Mouse (Mus musculus): ENCODE results near the gene Olfr605. TPM values are rescaled to one million over a fixed set of nuclear protein-coding genes. Genes with fewer than 3 reads are reported as not detected.
"Not testable (repeated sequence)": the region's sequence is repeated elsewhere in the genome, so short reads cannot be mapped to it uniquely, and the experiment has no call there.

Gene Olfr605
- not detected in 2 replicates for polyA plus RNA-seq (2015; fragmentation: Nextera tagmentation; extraction: Ambion mirVana)

DNA sequence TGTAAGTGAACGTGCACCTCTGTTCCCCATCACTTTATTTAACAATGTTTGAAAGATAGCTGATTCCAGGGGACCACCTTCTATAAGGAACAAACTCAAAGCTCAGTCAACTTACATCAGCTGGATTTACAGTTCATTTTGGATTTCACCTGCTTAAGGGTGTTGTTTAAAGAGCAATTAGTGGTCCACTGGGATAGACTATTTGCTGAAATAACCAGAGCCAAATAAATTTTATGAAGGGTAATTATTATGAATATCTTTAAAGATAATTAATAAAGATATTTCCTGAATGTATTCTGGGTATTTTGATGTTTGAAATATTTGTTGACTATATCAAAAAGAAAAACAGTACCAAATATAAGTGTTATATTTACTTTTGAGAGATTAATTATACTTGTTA is at the start of gene Olfr605:
Olfr605 (minus strand) TSS at position 101 of the 400 bp plus-strand sequence.
- Histone ChIP-seq H3K27me3 (ENCODE audit: insufficient read depth, low read length) (no peaks in the 10 kb centered on the region), H3K4me3 (ENCODE audit: low read depth, low read length) (no peak within 1 kb of the TSS), H3K4me1 (ENCODE audit: insufficient read depth) (no peaks in the 10 kb centered on the region), H3K4me2 (ENCODE audit: low read depth, low read length) (no peak within 1 kb of the TSS), H3K9ac (replicated peaks) (no peak within 1 kb of the TSS), H3K27ac (ENCODE audit: low read depth) (no peak within 1 kb of the TSS), H3K36me3 (replicated peaks; ENCODE audit: insufficient read depth, low read length) (no peaks in the 10 kb centered on the region), H3K9me3 (ENCODE audit: low read length) (no peaks in the 10 kb centered on the region)
- no peak for TF ChIP-seq CTCF (IDR thresholded peaks at IDR 0.05; ENCODE audit: low read depth)
- TF ChIP-seq EP300 (IDR thresholded peaks at IDR 0.05; ENCODE audit: low read depth): no peak
- ATAC-seq (no peak), DNase-seq (no peak)
- WGBS (ENCODE audit: insufficient replicate concordance): 69% methylated on average over 1 of the region's 1 CpGs

DNA sequence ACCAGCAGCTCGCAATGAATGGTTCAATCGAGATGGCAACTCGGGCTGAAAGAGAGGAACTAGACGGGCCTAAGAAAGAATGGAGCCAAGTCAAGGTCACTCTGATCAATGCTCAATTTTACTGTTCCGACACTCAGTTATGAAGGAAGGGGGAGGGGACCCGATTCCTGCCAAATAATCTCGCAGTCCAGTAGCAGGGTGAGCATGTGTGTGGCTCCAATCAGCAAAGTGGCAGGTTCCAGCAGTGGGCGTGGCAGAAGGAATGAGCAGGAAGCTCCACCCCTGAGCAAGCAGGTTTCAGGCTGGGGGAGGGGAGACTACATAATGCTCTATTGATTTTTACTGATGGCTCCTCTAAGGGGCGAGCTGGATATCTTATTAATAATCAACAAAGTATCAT is 31.9 kb upstream of the Olfr605 start:
- not testable (repeated sequence) for H3K9me3 ChIP-seq (ENCODE audit: low read length)

DNA sequence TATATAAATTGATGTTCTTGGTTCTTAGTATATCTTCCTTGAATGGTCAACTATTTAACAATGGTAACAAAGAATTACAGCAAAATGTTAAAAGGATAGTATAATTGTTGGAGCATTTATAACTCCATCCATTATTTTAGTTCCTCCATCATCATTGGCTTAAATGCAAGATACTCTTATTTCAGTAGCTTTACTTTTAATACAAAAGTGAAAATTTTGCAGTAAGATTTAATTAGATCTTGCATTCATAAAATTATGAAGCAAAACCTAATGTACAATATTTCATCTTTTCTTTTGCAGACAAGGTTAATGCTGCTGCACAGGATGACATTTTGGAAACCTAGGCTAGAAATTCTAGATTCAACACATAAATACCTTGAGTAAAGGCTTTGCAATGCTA is 24.3 kb upstream of the Olfr605 start, which contains the start of gene Olfr608:
Olfr608 (plus strand) TSS at position 301 of the 400 bp plus-strand sequence.
- ATAC-seq (no peak), DNase-seq (no peak)
- Histone ChIP-seq H3K36me3 (replicated peaks; ENCODE audit: insufficient read depth, low read length) (no peaks in the 10 kb centered on the region), H3K9me3 (ENCODE audit: low read length) (no peaks in the 10 kb centered on the region), H3K4me3 (ENCODE audit: low read depth, low read length) (no peak within 1 kb of the TSS), H3K4me2 (ENCODE audit: low read depth, low read length) (no peak within 1 kb of the TSS), H3K27me3 (ENCODE audit: insufficient read depth, low read length) (no peaks in the 10 kb centered on the region), H3K9ac (replicated peaks) (no peak within 1 kb of the TSS), H3K4me1 (ENCODE audit: insufficient read depth) (no peaks in the 10 kb centered on the region), H3K27ac (ENCODE audit: low read depth) (no peak within 1 kb of the TSS)
- TF ChIP-seq EP300 (IDR thresholded peaks at IDR 0.05; ENCODE audit: low read depth) (no peak), CTCF (IDR thresholded peaks at IDR 0.05; ENCODE audit: low read depth) (no peak)

More for the DNA sequence above, 31.9 kb upstream of the Olfr605 start:
- H3K4me3 ChIP-seq (ENCODE audit: low read depth, low read length); H3K4me2 ChIP-seq (ENCODE audit: low read depth, low read length); H3K9ac ChIP-seq (replicated peaks); H3K36me3 ChIP-seq (replicated peaks; ENCODE audit: insufficient read depth, low read length); DNase-seq; H3K27ac ChIP-seq (ENCODE audit: low read depth); H3K4me1 ChIP-seq (ENCODE audit: insufficient read depth); ATAC-seq; H3K27me3 ChIP-seq (ENCODE audit: insufficient read depth, low read length): not testable (repeated sequence)
- WGBS (ENCODE audit: insufficient replicate concordance): 80% methylated on average over 9 of the region's 9 CpGs

DNA sequence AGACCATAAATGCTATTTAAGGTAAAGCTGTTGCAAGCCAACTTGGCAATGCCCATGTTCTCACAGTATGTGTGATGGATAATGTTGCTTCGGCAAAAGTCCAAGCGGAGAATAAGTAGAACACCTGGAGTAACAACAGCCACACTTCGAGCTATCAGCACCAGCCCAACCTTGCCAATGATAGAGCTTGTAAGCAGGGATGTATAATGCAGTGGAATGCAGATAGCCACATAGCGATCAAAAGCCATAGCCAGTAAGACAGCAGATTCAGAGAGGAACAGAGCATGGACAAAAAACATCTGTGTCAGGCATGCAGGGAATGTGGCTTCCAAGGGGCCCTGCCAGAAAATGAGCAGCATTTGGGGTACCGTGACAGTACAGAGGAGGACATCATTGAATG is 15.4 kb upstream of the Olfr605 start:
- Histone ChIP-seq H3K4me1 (ENCODE audit: insufficient read depth) (no peaks in the 10 kb centered on the region), H3K9ac (replicated peaks) (no peak overlapping the region), H3K4me2 (ENCODE audit: low read depth, low read length) (no peak overlapping the region), H3K27ac (ENCODE audit: low read depth) (no peak overlapping the region), H3K4me3 (ENCODE audit: low read depth, low read length) (no peak overlapping the region), H3K9me3 (ENCODE audit: low read length) (no peaks in the 10 kb centered on the region), H3K36me3 (replicated peaks; ENCODE audit: insufficient read depth, low read length) (no peaks in the 10 kb centered on the region), H3K27me3 (ENCODE audit: insufficient read depth, low read length) (no peaks in the 10 kb centered on the region)
- TF ChIP-seq CTCF (IDR thresholded peaks at IDR 0.05; ENCODE audit: low read depth) (no peak), EP300 (IDR thresholded peaks at IDR 0.05; ENCODE audit: low read depth) (no peak)
- WGBS (ENCODE audit: insufficient replicate concordance): 77% methylated on average over 5 of the region's 5 CpGs
- ATAC-seq (no peak), DNase-seq (no peak)

DNA sequence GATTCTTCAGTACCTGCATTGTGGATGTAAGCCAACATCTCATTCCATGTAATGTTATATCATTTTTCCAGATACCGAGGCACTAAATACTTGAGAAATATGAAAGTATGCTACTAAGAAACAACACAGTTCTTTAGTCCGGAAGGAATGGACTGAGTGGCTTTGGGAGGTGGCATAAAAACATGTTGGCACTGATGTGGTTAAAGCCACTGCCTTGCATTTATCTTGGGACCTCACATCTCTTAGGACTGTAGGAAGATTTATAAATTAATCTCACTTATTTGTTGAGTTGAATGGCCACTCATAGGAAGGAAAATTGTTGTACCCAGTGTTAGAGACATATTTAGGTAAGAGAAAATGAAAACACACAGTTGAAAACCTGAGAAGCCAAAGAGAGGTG is 3.5 kb upstream of the Olfr605 start, which contains the start of gene Olfr606:
Olfr606 (plus strand) TSS at position 301 of the 400 bp plus-strand sequence.
- H3K9ac ChIP-seq (replicated peaks): no peak within 1 kb of the TSS
- H3K4me2 ChIP-seq (ENCODE audit: low read depth, low read length): no peak within 1 kb of the TSS
- no peaks in the 10 kb centered on the region for H3K4me1 ChIP-seq (ENCODE audit: insufficient read depth)
- H3K9me3 ChIP-seq (ENCODE audit: low read length): no peaks in the 10 kb centered on the region
- no peak within 1 kb of the TSS for H3K27ac ChIP-seq (ENCODE audit: low read depth)
- ATAC-seq (no peak), DNase-seq (no peak)
- no peak within 1 kb of the TSS for H3K4me3 ChIP-seq (ENCODE audit: low read depth, low read length)
- no peaks in the 10 kb centered on the region for H3K27me3 ChIP-seq (ENCODE audit: insufficient read depth, low read length)
- 84% methylated on average over 2 of the region's 2 CpGs for WGBS (ENCODE audit: insufficient replicate concordance)
- TF ChIP-seq CTCF (IDR thresholded peaks at IDR 0.05; ENCODE audit: low read depth) (no peak), EP300 (IDR thresholded peaks at IDR 0.05; ENCODE audit: low read depth) (no peak)
- no peaks in the 10 kb centered on the region for H3K36me3 ChIP-seq (replicated peaks; ENCODE audit: insufficient read depth, low read length)

DNA sequence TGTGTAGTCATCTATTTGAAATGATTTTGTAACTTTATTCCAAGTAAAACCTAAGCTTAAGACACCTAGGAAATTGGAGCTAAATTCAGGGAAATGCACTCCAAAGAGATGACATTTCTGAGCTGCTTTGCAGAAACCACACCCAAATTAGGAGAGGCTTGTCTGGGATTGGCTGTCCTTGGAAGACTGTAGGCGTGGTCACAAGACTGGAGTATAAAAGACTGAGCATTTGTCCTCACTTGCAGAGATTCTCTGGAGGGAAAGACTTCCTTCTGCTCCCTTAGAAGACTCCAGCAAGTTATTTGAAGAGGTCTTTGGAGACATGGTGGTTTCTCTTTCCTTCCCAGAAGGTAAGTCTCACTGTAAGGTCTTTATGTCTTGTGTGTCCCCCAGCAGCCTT is 30.5 kb downstream of the Olfr605 start, which contains the start of gene Usp17lc:
Usp17lc (plus strand) TSS at position 301 of the 400 bp plus-strand sequence.
- not testable (repeated sequence) for DNase-seq; H3K4me2 ChIP-seq (ENCODE audit: low read depth, low read length); H3K36me3 ChIP-seq (replicated peaks; ENCODE audit: insufficient read depth, low read length); H3K4me3 ChIP-seq (ENCODE audit: low read depth, low read length); H3K27ac ChIP-seq (ENCODE audit: low read depth); H3K9me3 ChIP-seq (ENCODE audit: low read length); ATAC-seq; H3K9ac ChIP-seq (replicated peaks); H3K4me1 ChIP-seq (ENCODE audit: insufficient read depth); H3K27me3 ChIP-seq (ENCODE audit: insufficient read depth, low read length)
- WGBS (ENCODE audit: insufficient replicate concordance): 64% methylated on average over 1 of the region's 1 CpGs

DNA sequence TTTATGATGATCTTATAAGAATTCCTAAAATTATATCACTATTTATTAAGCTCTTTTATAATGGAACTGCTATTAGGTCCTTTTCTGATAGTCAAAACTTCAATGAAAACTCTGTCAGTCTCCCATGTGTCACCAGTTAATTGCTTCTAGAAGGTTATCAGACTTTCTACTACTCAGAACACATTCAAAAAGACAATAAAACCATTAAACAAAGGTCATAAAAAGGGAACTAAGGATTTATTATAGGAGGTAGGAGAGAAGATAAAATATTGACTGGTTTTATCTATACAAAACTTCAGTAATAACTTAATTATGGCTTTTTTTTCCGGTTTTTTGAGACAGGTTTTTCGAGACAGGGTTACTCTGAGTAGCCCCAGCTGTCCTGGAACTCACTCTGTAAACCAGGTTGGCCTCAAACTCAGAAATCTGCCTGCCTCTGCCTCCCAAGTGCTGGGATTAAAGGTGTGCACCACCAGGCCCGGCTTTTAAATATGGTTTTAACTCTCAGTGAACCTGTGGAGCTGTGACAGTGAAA is 38.7 kb downstream of the Olfr605 start:
- not testable (repeated sequence) for H3K4me1 ChIP-seq (ENCODE audit: insufficient read depth); H3K27me3 ChIP-seq (ENCODE audit: insufficient read depth, low read length); DNase-seq; H3K36me3 ChIP-seq (replicated peaks; ENCODE audit: insufficient read depth, low read length); H3K9me3 ChIP-seq (ENCODE audit: low read length); H3K4me3 ChIP-seq (ENCODE audit: low read depth, low read length); ATAC-seq; H3K4me2 ChIP-seq (ENCODE audit: low read depth, low read length); H3K27ac ChIP-seq (ENCODE audit: low read depth); H3K9ac ChIP-seq (replicated peaks)
- WGBS (ENCODE audit: insufficient replicate concordance): 62% methylated on average over 3 of the region's 3 CpGs
